Mouse (Mus musculus): ENCODE results near the gene Pkd1l3. TPM values are rescaled to one million over a fixed set of nuclear protein-coding genes. Genes with fewer than 3 reads are reported as not detected.

The Pkd1l3 gene
- polyA plus RNA-seq, 1 experiment: 0.03 TPM

- Histone ChIP-seq H3K4me3 (ENCODE audit: low read depth, low read length) (no peak overlapping the region), H3K27ac (ENCODE audit: insufficient read depth, low read depth, low read length) (no peak overlapping the region), H3K27me3 (ENCODE audit: control insufficient read depth, insufficient read depth, low read length) (no peaks in the 10 kb centered on the region), H3K36me3 (ENCODE audit: control insufficient read depth, insufficient read depth, low read length) (no peaks in the 10 kb centered on the region), H3K4me1 (ENCODE audit: control insufficient read depth, insufficient read depth, insufficient read length, low read length) (no peaks in the 10 kb centered on the region)
- WGBS: 83% methylated on average over 4 of the region's 4 CpGs
- TF ChIP-seq CTCF (IDR thresholded peaks at IDR 0.05; ENCODE audit: extremely low read depth, insufficient read length, insufficient replicate concordance, low read depth, low read length): no peak
- no peak for TF ChIP-seq POLR2A (IDR thresholded peaks at IDR 0.05; ENCODE audit: low read depth, low read length)
Observed at GRCm38 (mm10) chr8:109584293-109584692, 30.0 kb upstream of the Pkd1l3 start.

GRCm38 (mm10) chr8:109584830-109585229 lies 29.5 kb upstream of the Pkd1l3 start:
- no peak for TF ChIP-seq CTCF (IDR thresholded peaks at IDR 0.05; ENCODE audit: extremely low read depth, insufficient read length, insufficient replicate concordance, low read depth, low read length)
- TF ChIP-seq POLR2A (IDR thresholded peaks at IDR 0.05; ENCODE audit: low read depth, low read length): no peak
- no peaks in the 10 kb centered on the region for H3K4me1 ChIP-seq (ENCODE audit: control insufficient read depth, insufficient read depth, insufficient read length, low read length)
- H3K27ac ChIP-seq (ENCODE audit: insufficient read depth, low read depth, low read length): no peak overlapping the region
- no peaks in the 10 kb centered on the region for H3K36me3 ChIP-seq (ENCODE audit: control insufficient read depth, insufficient read depth, low read length)
- H3K4me3 ChIP-seq (ENCODE audit: low read depth, low read length): no peak overlapping the region
- H3K27me3 ChIP-seq (ENCODE audit: control insufficient read depth, insufficient read depth, low read length): no peaks in the 10 kb centered on the region
- 46% methylated on average over 3 of the region's 3 CpGs for WGBS

- TF ChIP-seq CTCF (IDR thresholded peaks at IDR 0.05; ENCODE audit: extremely low read depth, insufficient read length, insufficient replicate concordance, low read depth, low read length) (no peak), POLR2A (IDR thresholded peaks at IDR 0.05; ENCODE audit: low read depth, low read length) (no peak)
- Histone ChIP-seq H3K36me3 (ENCODE audit: control insufficient read depth, insufficient read depth, low read length) (no peaks in the 10 kb centered on the region), H3K27ac (ENCODE audit: insufficient read depth, low read depth, low read length) (no peak overlapping the region), H3K27me3 (ENCODE audit: control insufficient read depth, insufficient read depth, low read length) (no peaks in the 10 kb centered on the region), H3K4me3 (ENCODE audit: low read depth, low read length) (no peak overlapping the region), H3K4me1 (ENCODE audit: control insufficient read depth, insufficient read depth, insufficient read length, low read length) (no peaks in the 10 kb centered on the region)
Observed at GRCm38 (mm10) chr8:109585652-109586051, 28.7 kb upstream of the Pkd1l3 start.

DNA sequence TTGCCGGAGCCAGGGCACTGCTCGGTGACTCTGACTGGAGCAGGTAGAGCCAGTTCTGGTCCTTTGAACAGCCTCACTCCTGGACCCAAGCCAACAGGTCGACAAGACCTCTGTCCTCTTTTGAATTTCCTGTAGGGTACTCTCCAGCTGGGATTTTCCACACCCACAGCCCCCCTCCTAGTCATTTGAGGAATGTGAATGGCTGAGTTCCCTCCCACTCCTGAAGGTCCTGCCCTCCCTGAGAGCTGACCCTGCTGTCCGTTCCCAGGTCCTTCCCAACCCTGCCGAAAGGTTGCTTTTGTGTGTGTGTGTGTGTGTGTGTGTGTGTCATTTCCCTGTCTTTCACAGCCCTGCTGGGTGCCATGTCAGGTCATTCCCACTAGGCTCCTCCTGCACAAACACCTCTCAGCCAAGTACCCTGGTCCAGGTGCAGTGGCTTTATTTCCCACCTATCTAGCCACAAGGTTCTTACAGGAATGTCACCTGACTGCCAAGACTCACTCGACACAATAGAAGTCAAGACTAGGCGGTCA lies 27.3 kb upstream of the Pkd1l3 start:
- Histone ChIP-seq H3K27ac (ENCODE audit: insufficient read depth, low read depth, low read length) (no peak overlapping the region), H3K27me3 (ENCODE audit: control insufficient read depth, insufficient read depth, low read length) (no peaks in the 10 kb centered on the region), H3K36me3 (ENCODE audit: control insufficient read depth, insufficient read depth, low read length) (no peaks in the 10 kb centered on the region), H3K4me1 (ENCODE audit: control insufficient read depth, insufficient read depth, insufficient read length, low read length) (no peaks in the 10 kb centered on the region), H3K4me3 (ENCODE audit: low read depth, low read length) (no peak overlapping the region)
- WGBS: 28% methylated on average over 7 of the region's 7 CpGs
- TF ChIP-seq POLR2A (IDR thresholded peaks at IDR 0.05; ENCODE audit: low read depth, low read length) (no peak), CTCF (IDR thresholded peaks at IDR 0.05; ENCODE audit: extremely low read depth, insufficient read length, insufficient replicate concordance, low read depth, low read length) (no peak)

GRCm38 (mm10) chr8:109590901-109591300 lies 23.4 kb upstream of the Pkd1l3 start:
- Histone ChIP-seq H3K27me3 (ENCODE audit: control insufficient read depth, insufficient read depth, low read length) (no peaks in the 10 kb centered on the region), H3K4me1 (ENCODE audit: control insufficient read depth, insufficient read depth, insufficient read length, low read length) (no peaks in the 10 kb centered on the region), H3K36me3 (ENCODE audit: control insufficient read depth, insufficient read depth, low read length) (peaks cover 8% of the 10 kb centered on the region; the same call in 1 of the 2 replicates), H3K4me3 (ENCODE audit: low read depth, low read length) (no peak overlapping the region), H3K27ac (ENCODE audit: insufficient read depth, low read depth, low read length) (no peak overlapping the region)
- TF ChIP-seq CTCF (IDR thresholded peaks at IDR 0.05; ENCODE audit: extremely low read depth, insufficient read length, insufficient replicate concordance, low read depth, low read length) (no peak), POLR2A (IDR thresholded peaks at IDR 0.05; ENCODE audit: low read depth, low read length) (no peak)
- 83% methylated on average over 9 of the region's 9 CpGs for WGBS

- Histone ChIP-seq H3K4me1 (ENCODE audit: control insufficient read depth, insufficient read depth, insufficient read length, low read length) (no peaks in the 10 kb centered on the region), H3K27me3 (ENCODE audit: control insufficient read depth, insufficient read depth, low read length) (no peaks in the 10 kb centered on the region), H3K36me3 (ENCODE audit: control insufficient read depth, insufficient read depth, low read length) (peaks cover 8% of the 10 kb centered on the region; the same call in 1 of the 2 replicates), H3K27ac (ENCODE audit: insufficient read depth, low read depth, low read length) (no peak overlapping the region), H3K4me3 (ENCODE audit: low read depth, low read length) (no peak overlapping the region)
- TF ChIP-seq CTCF (IDR thresholded peaks at IDR 0.05; ENCODE audit: extremely low read depth, insufficient read length, insufficient replicate concordance, low read depth, low read length) (no peak), POLR2A (IDR thresholded peaks at IDR 0.05; ENCODE audit: low read depth, low read length) (no peak)
- WGBS: 80% methylated on average over 3 of the region's 3 CpGs
Observed at GRCm38 (mm10) chr8:109591367-109591766, 22.9 kb upstream of the Pkd1l3 start.

DNA sequence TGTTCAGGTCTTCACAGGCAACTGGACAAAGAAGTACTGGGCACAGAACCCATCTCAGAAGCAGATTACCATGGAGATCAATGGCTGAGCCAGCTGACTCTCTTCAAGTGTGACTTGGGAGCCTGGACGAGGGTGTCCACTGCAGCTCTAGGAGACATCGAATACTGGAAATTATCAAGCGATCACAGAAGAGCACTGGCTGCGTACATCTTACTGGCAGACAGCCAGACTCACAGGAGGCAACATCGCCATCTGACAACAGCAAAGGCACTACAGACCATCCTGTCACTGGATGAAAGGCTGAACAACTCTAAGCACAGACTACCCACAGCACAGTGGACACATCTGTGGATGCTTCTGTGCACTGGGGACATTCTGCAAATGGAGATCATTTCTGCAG lies 22.2 kb upstream of the Pkd1l3 start:
- WGBS: 92% methylated on average over 5 of the region's 5 CpGs
- Histone ChIP-seq H3K27me3 (ENCODE audit: control insufficient read depth, insufficient read depth, low read length) (no peaks in the 10 kb centered on the region), H3K27ac (ENCODE audit: insufficient read depth, low read depth, low read length) (no peak overlapping the region), H3K4me1 (ENCODE audit: control insufficient read depth, insufficient read depth, insufficient read length, low read length) (no peaks in the 10 kb centered on the region), H3K4me3 (ENCODE audit: low read depth, low read length) (no peak overlapping the region), H3K36me3 (ENCODE audit: control insufficient read depth, insufficient read depth, low read length) (peaks cover 8% of the 10 kb centered on the region; the same call in 1 of the 2 replicates)
- TF ChIP-seq POLR2A (IDR thresholded peaks at IDR 0.05; ENCODE audit: low read depth, low read length) (no peak), CTCF (IDR thresholded peaks at IDR 0.05; ENCODE audit: extremely low read depth, insufficient read length, insufficient replicate concordance, low read depth, low read length) (no peak)

All from small intestine, adult 2 months (tissue).